Mouse (Mus musculus): Measurements from ENCODE around the gene Ggcx.
"Not testable (repeated sequence)": the region's sequence is repeated elsewhere in the genome, so short reads cannot be mapped to it uniquely, and the experiment has no call there.

The Ggcx gene

DNA sequence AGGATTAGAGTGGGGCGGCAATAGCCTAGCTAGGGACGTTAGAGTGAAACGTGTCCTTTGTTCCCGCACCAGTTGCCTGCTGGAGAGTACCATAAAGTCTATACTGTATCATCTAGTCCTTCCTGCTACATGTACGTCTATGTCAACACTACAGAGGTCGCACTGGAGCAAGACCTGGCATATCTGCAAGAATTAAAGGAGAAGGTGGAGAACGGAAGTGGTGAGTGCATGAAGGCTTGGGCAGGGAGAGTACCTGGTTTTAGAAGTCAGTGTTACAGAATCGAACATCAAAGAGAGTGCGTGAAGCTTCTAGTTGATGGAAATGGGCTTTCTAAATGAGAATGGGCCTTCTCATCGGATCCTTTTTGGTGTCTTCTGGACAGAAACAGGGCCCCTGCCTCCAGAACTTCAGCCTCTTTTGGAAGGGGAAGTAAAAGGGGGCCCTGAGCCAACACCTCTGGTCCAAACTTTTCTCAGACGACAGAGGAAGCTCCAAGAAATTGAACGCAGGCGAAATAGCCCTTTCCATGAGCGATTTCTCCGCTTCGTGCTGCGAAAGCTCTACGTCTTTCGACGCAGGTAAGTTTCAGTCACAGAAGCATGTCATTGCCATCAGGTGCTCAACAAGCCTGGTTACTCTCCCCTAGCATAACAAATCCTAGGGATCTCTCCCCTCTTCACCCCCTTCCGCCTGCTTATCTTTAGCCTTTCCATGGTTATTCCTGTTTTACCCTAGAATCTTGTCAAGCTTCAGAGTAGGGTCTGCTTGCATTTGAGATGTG, 15.1 kb downstream of the Ggcx start:
- no peak for DNase-seq (ENCODE audit: low spot score)

DNA sequence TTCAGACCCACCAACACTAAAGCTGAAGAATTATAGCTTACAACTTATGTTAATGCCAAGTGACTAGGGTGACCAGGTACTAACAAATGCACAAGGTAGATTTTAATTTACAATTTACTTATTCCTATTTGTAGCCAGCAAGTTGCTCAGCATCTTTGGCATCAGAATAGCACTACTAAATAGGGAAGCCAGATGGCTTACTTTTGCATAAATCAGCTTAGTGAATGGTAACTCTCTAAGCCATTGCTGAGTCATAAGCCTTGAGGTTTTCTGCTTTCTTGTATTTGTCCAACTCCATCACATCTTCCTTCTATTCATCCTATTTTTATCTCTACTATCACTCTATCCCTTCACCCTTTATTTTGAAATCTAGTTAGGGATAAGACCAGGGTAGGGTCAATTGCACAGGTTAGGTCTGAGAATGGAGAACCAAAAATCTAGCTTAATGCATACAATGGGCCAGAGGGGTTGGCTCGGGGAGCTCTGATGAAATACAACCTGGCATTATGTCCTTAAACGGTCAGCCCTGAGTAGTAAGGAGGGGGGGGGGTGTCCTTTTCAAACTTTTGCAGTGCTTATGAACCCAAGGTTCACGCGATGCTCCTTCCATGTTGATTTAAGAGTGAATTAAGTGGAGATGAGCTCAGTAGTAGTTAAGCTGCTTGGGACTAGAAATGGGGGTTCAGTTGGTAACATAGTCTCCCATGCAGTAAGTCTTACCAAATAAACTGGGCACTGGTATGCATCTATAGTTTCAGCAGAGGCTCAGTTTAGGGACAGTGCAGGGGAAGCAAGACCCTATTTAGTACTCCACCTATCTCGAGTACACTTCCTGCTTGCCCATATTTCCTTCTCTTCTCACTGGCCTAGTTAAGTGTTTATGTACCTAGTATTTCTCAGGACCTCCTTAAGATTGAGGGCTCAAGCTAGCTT, 17.1 kb downstream of the Ggcx start:
- peak; percentile 77 for DNase-seq (ENCODE audit: low spot score)

DNA sequence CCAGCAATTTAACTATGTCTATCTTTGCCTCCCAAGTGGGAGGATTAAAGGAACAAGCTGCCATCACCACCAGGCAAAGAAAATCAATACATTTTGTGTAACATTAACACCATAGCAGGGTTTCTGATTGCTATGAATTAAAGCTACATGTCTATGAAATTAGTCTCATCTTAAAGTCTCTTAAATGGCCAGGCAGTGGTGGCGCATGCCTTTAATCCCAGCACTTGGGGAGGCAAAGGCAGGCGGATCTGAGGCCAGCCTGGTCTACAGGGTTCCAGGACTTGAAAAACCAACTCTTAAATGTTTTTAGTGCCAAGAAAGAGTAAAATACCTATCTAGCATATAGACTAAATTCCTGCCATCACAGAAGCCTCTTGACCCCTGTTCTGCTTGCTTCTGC, 18.0 kb downstream of the Ggcx start:
- peak; percentile 73 for DNase-seq (ENCODE audit: low spot score)

DNA sequence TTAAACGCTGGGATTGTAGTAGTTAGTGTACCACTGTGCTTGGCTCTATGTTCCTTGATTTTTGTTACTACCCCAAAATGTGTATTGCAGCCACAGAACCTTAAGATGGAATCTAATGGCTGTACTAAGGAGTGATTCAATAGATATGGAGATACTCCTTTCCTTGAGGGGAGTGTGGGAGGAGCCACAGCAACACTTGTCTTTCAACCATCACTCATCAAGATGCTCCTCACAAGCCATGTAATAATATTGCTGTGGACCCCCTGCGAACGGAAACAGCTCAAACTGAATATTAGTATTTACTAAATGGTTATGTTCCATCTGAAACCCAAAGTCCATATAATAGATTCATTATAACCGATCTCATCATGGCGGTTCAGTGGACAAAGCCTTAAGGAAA, 24.1 kb downstream of the Ggcx start:
- peak; percentile 47 for DNase-seq (ENCODE audit: low spot score)

DNA sequence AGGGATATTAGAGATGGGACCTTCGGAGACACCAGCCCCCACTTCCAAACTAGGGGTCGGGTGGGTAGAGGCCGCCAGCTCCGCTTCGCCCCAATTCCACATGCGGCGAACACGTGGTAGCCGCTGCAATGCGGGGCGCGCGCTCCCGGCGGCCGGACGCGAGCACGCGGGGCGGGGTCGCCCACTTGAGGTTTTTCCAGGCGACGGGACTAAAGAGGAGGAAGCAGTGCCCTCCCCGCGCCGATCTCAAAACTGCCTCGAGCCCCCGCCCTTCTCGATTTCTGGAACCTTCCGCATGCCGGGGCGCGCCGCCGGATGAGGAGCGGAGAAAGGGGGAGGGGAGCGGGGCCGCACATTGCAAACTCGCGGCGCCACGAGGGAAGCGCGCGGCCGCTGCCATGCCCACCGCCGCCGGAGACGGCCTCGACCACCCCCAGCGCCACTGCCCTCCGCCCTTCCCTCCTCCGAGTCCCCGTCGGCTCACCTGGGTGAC, 24.8 kb downstream of the Ggcx start:
- DNase-seq (ENCODE audit: low spot score) = peak; percentile 86

DNA sequence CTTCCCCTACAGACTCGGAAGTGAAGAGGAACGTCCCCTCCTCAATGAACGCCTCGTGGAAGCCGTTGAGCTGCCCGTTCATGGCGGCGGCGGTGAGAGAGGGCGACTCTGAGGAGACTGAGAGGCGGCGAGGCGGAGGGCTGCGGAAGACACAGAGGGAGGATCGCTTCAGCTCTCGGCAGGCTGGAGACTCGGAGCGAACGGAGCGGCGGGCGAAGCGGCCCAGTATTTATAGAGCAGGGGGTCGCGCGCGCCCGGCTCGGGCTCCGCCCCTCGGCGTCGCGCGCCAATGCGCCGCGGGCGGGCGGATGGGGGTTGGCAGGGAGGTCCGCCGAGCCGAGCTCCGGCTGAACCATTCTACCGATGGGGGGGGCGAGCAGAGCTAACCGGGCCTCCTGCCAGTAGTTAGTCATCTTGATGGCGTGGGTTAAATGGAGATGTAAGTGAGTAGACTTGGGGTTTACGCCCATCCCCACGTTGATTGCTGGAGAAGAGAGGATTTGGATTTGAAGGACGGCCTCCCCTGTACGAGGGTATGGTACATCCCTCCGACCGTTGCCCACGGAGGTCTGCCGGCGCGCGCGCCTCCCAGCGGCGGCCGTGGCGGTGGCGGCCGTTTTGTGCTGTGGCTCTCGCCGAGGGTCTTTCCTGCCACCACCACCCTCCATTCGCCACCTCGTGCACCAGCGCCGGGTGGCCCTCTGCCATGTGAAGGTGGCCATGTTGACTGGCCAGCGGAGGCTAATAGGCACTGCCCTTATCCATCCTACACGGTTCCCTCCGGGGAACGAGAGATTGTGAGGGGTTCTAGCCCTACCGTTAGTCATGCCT, 25.5 kb downstream of the Ggcx start, which contains the start of gene Mat2a:
Gene Mat2a (minus strand): TSS at position 204 of the 831 bp plus-strand sequence.
- peak; percentile 93 for DNase-seq (ENCODE audit: low spot score)

DNA sequence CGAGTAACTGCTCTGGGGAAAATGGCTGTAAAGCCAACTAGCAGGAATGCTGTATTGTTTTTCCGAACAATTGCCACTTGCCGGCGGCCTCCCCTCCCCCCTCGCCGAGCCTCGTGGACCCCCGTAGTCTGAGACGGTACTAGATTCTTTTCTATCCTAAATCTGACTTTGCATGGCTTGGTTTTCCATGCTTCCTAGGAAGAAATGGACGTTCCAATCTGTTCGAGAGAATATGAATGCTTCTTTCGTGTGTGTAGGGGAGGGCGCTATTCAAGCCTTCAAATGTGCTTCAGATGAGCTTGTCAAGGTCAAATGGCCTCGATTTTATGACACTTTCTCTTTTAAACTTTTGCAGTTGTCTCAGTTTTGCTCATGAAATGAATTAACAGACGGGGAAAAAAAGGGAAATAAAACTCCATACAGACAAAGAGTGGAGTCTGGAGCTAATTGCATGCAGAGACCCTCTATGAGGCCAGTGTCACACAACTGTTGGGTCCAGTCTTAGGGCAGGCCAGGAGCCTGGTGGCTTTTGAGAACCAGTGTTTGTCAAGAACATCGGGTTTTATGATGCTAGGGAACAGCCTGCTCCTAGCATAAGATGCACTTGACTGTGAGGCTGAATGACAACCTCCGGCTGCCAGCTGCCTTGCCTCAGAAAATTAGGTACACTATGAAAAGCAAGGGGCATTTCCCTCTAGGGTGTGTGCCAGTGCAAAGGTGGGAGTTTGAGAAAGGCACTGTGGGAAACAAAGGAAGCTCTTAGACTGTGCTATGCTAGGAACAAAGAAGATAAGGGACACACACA, 26.3 kb downstream of the Ggcx start:
- peak; percentile 53 for DNase-seq (ENCODE audit: low spot score)

DNA sequence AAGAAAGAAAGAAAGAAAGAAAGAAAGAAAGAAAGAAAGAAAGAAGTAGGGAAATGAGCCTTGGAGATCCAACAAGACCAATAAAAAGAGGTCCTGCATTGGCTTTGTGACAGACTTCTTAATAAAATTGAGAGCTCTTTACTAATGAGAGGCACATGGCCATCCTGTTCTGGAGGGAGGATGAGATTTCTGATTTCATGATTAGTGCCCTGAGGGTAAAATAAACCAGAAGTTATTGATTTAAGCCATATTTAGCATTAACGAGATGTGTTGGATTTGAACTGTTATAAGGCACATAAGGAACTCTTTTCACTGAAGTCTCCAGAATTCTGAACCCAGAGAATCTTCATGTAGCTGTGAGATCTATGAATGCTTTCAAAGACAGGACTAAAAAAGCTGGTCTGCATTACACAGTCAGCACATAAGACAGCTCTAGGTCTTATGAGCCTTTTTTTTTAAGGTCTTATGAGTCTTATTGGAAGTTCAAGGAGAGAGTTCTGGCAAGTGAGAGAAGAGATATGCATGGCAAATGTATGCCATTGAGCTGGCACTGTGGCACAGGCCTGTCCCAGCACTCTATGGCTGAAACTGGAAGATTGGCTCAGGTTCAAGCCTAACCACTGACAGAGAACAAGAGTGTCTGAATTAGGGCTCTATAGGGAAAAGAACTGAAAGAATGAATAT, 29.0 kb downstream of the Ggcx start:
- no peak for DNase-seq (ENCODE audit: low spot score)

DNA sequence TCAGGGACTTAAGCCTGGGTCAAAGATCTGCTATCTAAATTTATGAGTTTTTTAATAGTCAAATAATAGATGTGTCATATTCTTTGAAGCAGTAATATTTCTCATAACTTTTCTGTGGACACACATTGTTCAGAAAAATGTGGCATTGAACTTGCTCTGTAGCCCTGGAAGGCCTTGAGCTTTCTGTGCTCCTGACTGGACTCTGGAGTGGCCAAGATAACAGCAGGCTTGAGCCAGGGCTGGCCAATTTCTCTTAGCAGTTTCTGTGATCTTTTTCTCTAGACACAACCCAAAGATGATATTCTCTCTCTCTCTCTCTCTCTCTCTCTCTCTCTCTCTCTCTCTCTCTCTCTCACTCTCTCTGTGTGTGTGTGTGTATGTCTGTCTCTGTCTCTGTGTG, 30.9 kb downstream of the Ggcx start:
- no peak for DNase-seq (ENCODE audit: low spot score)

DNA sequence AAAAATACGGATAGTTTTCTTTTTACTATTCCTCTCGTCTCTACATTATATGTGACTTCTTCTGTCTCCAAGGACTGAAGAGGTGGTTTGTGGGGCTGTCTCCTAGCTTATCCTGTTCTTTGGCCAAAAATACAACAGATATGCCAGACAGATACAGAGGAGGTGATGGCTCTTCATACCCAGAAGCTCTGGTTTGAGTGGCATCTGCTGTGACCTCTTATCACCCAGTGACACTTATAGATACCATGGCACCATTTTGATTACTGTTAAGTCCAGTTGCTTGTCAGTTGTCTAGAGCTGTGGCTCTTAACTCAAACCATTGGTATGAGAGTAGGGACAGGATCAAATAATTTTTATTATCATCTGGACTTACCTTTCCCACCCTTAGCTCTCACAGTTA, 33.4 kb downstream of the Ggcx start:
- no peak for DNase-seq (ENCODE audit: low spot score)

DNA sequence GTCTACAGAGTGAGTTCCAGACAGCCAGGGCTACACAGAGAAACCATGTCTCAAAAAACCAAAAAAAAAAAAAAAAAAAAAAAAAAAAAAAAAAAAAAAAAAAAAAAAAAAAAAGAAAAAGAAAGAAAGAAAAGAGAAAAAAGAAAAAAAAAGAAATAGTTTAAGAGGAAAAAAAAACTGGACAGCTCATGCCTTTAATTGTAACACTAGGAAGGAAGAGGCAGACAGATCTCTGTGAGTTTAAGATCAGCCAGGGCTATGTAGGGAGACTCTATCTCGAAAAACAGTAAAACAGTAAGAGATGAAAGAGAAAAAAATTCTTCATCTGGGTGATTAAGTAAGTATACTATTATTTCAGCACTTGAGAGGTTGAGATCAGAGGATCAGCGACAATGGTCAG, 37.7 kb downstream of the Ggcx start:
- not testable (repeated sequence) for DNase-seq (ENCODE audit: low spot score)

DNA sequence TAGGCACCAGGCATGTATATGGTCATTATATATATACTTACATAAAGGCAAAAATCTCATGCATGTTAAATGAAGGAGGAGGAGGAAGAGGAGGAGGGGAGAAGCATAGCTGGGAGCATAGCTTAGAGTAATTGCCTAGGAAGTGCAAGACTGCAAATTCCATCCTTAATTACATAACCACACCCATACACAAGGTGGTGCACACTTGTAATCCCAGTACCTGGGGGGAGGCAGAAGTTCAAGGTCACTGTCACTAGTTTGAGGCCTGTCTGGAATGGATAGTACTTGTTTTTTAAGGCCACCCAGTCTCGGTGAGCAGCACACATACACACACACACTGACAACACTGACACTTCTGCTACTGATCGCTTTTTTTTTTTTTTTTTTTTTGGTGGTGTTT, 38.2 kb downstream of the Ggcx start:
- DNase-seq (ENCODE audit: low spot score) = no peak

DNA sequence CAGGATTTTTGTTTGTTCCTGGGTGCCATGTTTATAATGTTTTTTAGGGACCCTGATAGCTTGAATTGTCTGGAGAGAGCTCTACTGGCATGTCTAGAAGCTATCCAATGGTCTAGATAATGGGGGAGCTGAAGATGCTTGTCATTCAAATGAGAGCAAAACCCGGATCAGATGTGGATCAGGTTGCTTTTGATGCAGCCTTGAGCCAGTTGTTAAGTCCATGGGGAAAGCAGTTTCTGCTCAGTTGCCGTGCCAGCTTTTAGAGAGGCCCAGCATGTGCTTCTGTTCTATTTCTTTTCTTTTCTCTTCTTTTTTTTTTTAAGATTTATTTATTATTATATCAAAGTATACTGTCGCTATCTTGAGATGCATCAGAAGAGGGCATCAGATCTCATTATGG, 39.5 kb downstream of the Ggcx start:
- no peak for DNase-seq (ENCODE audit: low spot score)

DNA sequence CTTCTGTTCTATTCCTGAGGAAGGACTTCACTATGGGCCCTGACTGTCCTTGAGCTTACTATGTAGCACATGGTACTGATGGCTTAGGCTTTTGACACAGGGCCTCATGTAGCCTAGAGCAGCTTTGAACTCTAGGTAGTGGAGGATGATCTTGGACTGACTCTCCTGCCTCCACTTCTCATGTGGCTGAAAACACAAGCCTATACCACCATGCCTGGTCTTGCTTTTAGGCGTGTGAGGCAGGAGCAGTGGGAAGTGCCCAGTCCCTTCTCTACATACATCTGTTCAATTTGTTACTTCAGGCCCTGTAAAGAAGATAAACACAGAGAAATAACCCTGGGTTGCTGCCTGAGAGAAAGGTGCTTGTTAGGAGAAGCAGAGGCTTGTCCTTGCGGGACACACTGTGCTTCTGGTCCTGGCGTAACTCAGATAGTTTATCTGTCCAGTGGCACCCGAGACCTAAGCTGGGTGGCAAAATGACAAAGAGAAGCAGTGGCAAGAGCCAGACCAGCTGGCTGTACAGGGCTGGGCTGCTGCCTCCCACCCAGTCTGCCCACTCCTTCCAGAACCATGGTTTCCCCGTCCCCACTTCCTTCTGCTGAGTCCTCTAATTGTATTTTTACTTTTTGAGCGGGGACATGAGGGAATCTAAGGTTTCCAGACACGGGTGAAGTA, 40.1 kb downstream of the Ggcx start:
- no peak for DNase-seq (ENCODE audit: low spot score)

DNA sequence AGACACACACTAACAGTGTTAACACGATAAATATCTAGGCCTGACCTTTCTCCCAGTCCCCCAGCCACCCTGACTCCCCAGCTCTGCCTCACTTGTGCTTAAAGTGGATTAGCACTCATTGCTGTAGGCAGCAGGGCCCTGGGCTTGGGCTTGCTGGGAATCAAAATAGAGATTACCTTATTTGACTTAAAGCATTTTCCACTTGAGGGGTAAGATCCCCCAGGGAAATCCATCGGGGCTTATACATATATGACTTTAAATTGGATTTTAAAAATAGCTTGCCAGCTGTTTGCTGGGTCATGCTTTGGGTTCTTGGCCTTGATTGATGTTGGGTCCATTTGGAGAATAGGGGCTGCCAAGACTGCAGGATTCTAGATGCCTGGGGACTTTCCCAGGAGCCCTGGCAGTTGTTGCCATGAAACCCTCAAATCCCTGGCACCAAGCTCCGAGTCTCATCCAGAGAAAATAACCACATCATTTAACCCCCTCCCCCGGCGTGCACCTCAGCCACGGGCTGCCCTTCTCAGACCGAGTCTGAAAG, 40.8 kb downstream of the Ggcx start:
- peak; percentile 80 for DNase-seq (ENCODE audit: low spot score)

DNA sequence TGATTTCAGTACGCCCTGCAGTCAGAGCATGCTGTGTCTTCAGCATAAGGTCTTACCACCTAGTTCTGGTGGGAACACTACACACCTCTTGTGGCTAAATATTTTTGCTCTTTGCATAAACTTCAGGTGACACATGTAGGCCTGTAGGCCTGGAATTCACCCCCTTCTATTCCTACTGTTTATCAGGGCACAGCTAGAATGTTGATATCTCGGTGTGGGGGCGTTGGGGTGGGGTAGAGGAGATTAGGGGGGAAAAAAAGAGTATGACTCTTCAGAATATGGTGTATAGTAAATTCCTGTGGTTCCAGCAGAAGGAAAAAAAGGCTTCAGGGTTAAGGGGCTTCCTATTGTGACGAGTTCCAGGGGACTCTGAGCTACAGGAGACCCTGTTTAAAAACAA, 42.5 kb downstream of the Ggcx start:
- DNase-seq (ENCODE audit: low spot score) = no peak

DNA sequence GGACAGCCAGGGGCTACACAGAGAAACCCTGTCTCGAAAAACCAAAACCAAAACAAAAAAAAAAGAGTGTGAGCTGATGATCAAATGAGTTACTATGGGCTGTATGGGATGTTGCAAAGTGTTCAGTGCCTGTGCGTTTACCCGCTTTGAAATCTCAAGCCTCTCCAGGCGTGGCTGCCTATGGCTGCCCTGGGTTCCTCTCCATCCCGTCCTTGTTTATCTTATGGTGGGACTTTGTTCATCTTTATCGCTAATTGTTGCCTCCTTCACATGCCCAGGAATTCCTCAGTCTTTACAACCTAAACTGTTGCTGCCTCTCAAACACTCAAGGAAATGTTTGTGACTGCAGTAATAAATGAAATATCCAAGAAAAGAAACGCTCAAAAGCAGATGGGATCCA, 44.3 kb downstream of the Ggcx start:
- DNase-seq (ENCODE audit: low spot score) = no peak

DNA sequence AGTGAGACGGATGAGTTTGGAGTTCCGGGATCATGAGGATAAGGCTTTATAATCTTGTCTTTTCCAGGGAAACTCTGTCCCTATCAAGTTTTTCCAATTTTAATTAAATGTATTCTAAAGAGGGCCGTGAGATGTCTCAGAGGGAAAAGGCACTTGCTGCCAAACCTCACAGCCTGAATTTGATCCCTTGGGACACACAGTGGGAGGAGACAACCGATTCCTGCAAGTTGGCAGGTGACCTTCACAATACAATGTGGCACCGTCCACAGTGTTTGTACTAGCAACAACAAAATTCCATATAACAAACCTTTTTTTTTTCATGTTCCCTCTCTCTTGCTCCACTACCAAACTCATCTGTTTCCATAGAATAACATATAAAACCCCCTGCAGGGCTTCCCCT, 44.8 kb downstream of the Ggcx start:
- DNase-seq (ENCODE audit: low spot score) = no peak

DNA sequence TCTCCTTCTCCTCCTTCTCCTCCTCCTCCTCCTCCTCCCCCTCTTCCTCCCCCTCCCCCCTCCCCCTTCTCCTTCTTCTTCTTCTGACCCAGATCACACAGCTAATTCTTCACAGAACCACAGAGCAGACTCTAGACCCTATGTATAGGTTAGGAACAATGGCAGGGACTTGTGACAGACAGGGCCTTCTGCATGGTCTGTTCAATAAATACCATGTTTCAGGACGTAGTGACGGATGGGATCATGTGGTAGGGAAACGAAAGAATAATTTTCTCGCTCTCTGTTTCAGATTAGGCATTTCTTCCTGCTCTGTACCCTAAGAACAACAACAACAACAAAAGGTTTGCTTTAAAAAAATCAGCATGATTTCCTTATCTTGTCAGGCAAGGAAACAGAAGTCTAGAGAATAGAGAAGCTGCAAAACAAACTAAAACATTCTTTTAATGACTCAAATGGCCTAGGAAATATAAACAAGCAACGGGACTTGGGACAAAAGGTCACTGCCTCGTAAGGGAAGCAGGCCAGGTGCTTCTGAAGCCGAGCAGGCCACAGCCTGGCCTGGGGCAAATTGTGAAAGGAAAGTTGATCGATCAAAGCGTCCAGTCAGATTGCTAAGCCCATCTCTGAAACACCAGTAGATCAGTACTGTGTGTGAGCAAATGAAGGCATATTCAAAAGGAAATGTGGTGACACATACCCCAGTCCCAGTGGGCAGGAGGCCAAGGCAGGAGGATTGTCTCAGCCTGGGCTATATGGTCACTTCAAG, 46.1 kb downstream of the Ggcx start:
- peak; percentile 71 for DNase-seq (ENCODE audit: low spot score)

Data from adipocyte (in vitro differentiated cells).